Mouse (Mus musculus): Measurements from ENCODE around the gene Vps13a. TPM values are rescaled to one million over a fixed set of nuclear protein-coding genes. Genes with fewer than 3 reads are reported as not detected.
"Not testable (repeated sequence)": the region's sequence is repeated elsewhere in the genome, so short reads cannot be mapped to it uniquely, and the experiment has no call there.

Gene Vps13a
- polyA plus RNA-seq, 1 experiment from 2014 or later = 7.5 TPM

GRCm38 (mm10) chr19:16784879-16785278 lies 4.1 kb upstream of the Vps13a start:
- no peaks in the 10 kb centered on the region for H3K9me3 ChIP-seq
- peaks cover 22% of the 10 kb centered on the region for H3K27me3 ChIP-seq (ENCODE audit: insufficient read depth, poor library complexity, severe bottlenecking)
- peaks cover 7% of the 10 kb centered on the region; the same call in 1 of the 2 replicates for H3K4me1 ChIP-seq (replicated peaks)
- no peaks in the 10 kb centered on the region for H3K36me3 ChIP-seq
- DNase-seq (ENCODE audit: low spot score) = no peak
- no peak overlapping the region for H3K27ac ChIP-seq
- 27% methylated on average over 3 of the region's 3 CpGs for WGBS
- H3K4me3 ChIP-seq = no peak overlapping the region

DNA sequence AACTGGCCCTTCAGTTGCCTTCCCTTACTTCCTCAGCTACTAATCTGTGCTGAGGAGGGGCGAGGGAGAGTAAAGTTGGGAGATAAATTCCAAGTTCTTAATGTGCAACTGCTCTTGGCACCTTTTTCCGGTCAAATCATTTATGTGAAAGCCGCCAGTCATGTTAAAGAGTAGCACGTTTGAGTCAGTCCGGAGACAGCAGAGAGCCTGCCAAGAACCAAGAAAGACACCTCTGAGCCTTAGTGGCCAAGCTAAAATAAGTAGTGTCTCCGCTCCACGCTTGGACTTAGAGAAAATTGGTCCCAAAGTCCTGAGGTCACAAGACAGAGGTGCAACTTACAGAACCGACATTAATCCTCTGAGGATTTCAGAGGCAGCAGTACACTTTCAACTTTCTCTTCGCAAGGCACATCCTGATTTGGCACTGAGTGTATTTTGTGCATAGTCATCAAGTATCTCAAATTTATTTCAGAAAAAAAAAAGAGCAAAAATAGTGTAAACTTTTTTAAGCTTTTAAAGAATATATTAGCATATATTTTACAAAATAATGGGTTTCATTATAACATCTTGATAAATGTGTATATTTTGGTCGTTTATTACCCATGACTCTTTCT lies 780 bp upstream of the Vps13a start:
- 17% methylated on average over 10 of the region's 10 CpGs for WGBS
- Histone ChIP-seq H3K36me3 (no peaks in the 10 kb centered on the region), H3K4me3 (peak overlapping the region; percentile 82), H3K9me3 (no peaks in the 10 kb centered on the region), H3K27me3 (ENCODE audit: insufficient read depth, poor library complexity, severe bottlenecking) (peaks cover 30% of the 10 kb centered on the region), H3K27ac (peak overlapping the region; percentile 67), H3K4me1 (replicated peaks) (peaks cover 13% of the 10 kb centered on the region; the same call in 1 of the 2 replicates)
- no peak for DNase-seq (ENCODE audit: low spot score)

DNA sequence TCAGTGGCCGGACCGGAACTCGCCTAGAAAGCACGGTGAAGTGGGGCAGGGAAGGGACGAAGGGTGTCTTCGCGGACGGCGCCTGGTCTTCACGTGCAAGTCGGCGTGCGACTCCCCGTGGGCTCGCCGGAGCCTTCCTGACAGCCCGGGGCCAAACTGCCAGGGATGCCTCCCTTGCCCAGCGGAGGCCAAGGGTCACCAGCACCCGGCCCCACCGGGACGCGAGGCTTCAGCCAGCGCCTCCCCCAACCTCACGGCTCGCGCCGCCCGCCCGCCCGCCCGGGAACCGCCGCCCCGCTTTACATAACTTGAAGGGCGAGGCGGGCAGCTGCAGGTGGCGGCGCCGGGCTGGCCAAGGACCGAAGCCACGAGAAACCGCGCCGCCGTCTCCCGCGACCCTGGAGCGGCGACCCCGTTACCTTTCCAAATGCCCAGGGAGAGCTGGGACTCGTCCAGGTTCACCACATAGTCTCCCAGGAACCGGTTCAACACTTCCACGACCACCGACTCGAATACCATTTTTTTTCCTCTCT lies 416 bp downstream of the Vps13a start:
- Histone ChIP-seq H3K27me3 (ENCODE audit: insufficient read depth, poor library complexity, severe bottlenecking) (peaks cover 30% of the 10 kb centered on the region), H3K4me1 (replicated peaks) (peaks cover 13% of the 10 kb centered on the region; the same call in 1 of the 2 replicates), H3K9me3 (no peaks in the 10 kb centered on the region), H3K27ac (peak overlapping the region; percentile 80), H3K4me3 (peak overlapping the region; percentile 82), H3K36me3 (no peaks in the 10 kb centered on the region)
- DNase-seq (ENCODE audit: low spot score) = no peak
- under 1% methylated on average over 55 of the region's 55 CpGs for WGBS

DNA sequence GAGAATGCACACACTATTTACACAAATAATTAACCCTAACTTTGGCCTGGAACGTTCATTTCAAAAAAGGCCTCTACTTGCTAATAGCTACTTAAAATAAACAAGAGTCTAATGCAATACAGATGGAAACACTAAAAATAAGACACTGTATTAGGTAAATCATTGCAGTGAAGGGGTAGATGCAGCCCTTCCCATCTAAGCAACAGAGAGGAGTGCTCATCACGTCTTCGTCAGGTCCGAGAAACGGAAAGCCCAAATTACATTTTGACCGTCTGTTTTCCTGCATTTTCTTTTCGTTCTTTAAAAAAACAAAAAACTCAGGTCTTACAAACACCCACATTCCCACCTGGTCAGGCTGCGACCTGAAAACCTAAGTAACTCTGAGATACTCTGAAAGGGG lies 947 bp downstream of the Vps13a start:
- Histone ChIP-seq H3K27me3 (ENCODE audit: insufficient read depth, poor library complexity, severe bottlenecking) (peaks cover 30% of the 10 kb centered on the region), H3K9me3 (no peaks in the 10 kb centered on the region), H3K4me1 (replicated peaks) (peaks cover 13% of the 10 kb centered on the region; the same call in 1 of the 2 replicates), H3K4me3 (peak overlapping the region; percentile 82), H3K36me3 (no peaks in the 10 kb centered on the region), H3K27ac (no peak overlapping the region; the same call in 1 of the 2 replicates)
- WGBS = 21% methylated on average over 8 of the region's 8 CpGs
- no peak for DNase-seq (ENCODE audit: low spot score)

DNA sequence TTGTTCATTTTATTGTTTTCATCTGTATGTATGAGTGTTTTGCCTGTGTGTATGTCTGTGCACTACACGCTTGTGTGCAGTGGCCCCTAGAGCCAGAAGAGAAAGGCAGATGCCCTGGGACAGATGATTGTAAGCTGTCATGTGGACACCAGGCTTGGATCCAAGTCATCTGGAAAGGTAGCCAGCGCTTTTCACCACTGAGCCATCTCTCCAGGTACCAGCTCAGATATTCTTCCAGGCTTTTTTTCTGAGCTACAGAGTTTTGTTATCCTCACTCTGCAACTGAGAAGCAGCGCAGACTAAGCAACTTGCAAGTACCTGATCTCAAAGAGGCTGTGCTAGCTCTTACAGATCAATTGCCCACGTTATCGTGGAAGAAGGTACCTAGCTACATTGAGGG lies 1.5 kb downstream of the Vps13a start:
- 77% methylated on average over 5 of the region's 5 CpGs for whole genome bisulfite sequencing
- H3K9me3 ChIP-seq = no peaks in the 10 kb centered on the region
- H3K4me3 ChIP-seq = no peak overlapping the region
- H3K4me1 ChIP-seq (replicated peaks) = peaks cover 13% of the 10 kb centered on the region; the same call in 1 of the 2 replicates
- DNase-seq (ENCODE audit: low spot score) = no peak
- H3K36me3 ChIP-seq = no peaks in the 10 kb centered on the region
- peaks cover 28% of the 10 kb centered on the region for H3K27me3 ChIP-seq (ENCODE audit: insufficient read depth, poor library complexity, severe bottlenecking)
- H3K27ac ChIP-seq = no peak overlapping the region

GRCm38 (mm10) chr19:16778578-16778977 lies 2.2 kb downstream of the Vps13a start:
- Histone ChIP-seq H3K27ac (no peak overlapping the region), H3K27me3 (ENCODE audit: insufficient read depth, poor library complexity, severe bottlenecking) (peaks cover 26% of the 10 kb centered on the region), H3K4me3 (no peak overlapping the region), H3K36me3 (no peaks in the 10 kb centered on the region), H3K9me3 (no peaks in the 10 kb centered on the region), H3K4me1 (replicated peaks) (peaks cover 13% of the 10 kb centered on the region; the same call in 1 of the 2 replicates)
- no peak for DNase-seq (ENCODE audit: low spot score)
- WGBS = 83% methylated on average over 6 of the region's 6 CpGs

- Histone ChIP-seq H3K4me1 (replicated peaks) (peaks cover 13% of the 10 kb centered on the region; the same call in 1 of the 2 replicates), H3K9me3 (no peaks in the 10 kb centered on the region), H3K27me3 (ENCODE audit: insufficient read depth, poor library complexity, severe bottlenecking) (peaks cover 24% of the 10 kb centered on the region), H3K36me3 (no peaks in the 10 kb centered on the region), H3K27ac (no peak overlapping the region), H3K4me3 (no peak overlapping the region)
- no peak for DNase-seq (ENCODE audit: low spot score)
- WGBS = 83% methylated on average over 3 of the region's 3 CpGs
These were observed 2.8 kb downstream of the Vps13a start for GRCm38 (mm10) chr19:16777901-16778300.

- not testable (repeated sequence) for H3K36me3 ChIP-seq; DNase-seq (ENCODE audit: low spot score); H3K4me3 ChIP-seq; H3K9me3 ChIP-seq; H3K27ac ChIP-seq
- Histone ChIP-seq H3K4me1 (replicated peaks) (peaks cover 13% of the 10 kb centered on the region; the same call in 1 of the 2 replicates), H3K27me3 (ENCODE audit: insufficient read depth, poor library complexity, severe bottlenecking) (peaks cover 19% of the 10 kb centered on the region)
These were observed 3.3 kb downstream of the Vps13a start for GRCm38 (mm10) chr19:16777391-16777790.

GRCm38 (mm10) chr19:16773237-16774016 lies 7.3 kb downstream of the Vps13a start:
- Histone ChIP-seq H3K4me3 (no peak overlapping the region), H3K36me3 (no peaks in the 10 kb centered on the region), H3K27ac (no peak overlapping the region), H3K4me1 (replicated peaks) (no peaks in the 10 kb centered on the region), H3K9me3 (no peaks in the 10 kb centered on the region), H3K27me3 (ENCODE audit: insufficient read depth, poor library complexity, severe bottlenecking) (no peaks in the 10 kb centered on the region)
- 74% methylated on average over 11 of the region's 11 CpGs for WGBS
- no peak for DNase-seq (ENCODE audit: low spot score)

GRCm38 (mm10) chr19:16767407-16767806 lies 13.3 kb downstream of the Vps13a start:
- Histone ChIP-seq H3K4me3 (no peak overlapping the region), H3K36me3 (no peaks in the 10 kb centered on the region), H3K27me3 (ENCODE audit: insufficient read depth, poor library complexity, severe bottlenecking) (no peaks in the 10 kb centered on the region), H3K9me3 (no peaks in the 10 kb centered on the region), H3K27ac (no peak overlapping the region), H3K4me1 (replicated peaks) (no peaks in the 10 kb centered on the region)
- no peak for DNase-seq (ENCODE audit: low spot score)
- WGBS = 85% methylated on average over 2 of the region's 2 CpGs

GRCm38 (mm10) chr19:16757439-16757838 lies 23.3 kb downstream of the Vps13a start:
- not testable (repeated sequence) for DNase-seq (ENCODE audit: low spot score); H3K36me3 ChIP-seq; H3K27me3 ChIP-seq (ENCODE audit: insufficient read depth, poor library complexity, severe bottlenecking); H3K4me3 ChIP-seq; H3K27ac ChIP-seq; H3K4me1 ChIP-seq (replicated peaks); H3K9me3 ChIP-seq
- 91% methylated on average over 9 of the region's 9 CpGs for WGBS

DNA sequence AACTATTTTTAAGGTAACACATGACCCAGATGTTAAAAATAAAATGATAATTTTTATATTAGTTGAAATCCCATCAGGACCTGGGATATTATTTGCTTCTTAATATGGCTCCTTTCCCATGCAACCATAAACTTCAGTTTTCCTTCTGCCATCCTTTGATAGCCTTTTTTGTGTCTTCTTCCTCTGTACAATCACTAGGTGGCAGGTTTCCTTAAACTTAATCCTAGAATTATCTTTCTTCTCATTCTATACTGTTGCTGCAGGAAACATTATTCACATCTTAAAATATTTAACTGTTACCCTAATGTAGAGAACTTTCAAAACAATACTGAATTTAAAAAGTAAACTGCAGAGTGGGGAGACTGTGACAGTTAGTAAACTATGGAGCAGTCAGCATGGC lies 24.9 kb downstream of the Vps13a start:
- Histone ChIP-seq H3K27me3 (ENCODE audit: insufficient read depth, poor library complexity, severe bottlenecking) (no peaks in the 10 kb centered on the region), H3K27ac (no peak overlapping the region), H3K4me1 (replicated peaks) (no peaks in the 10 kb centered on the region), H3K36me3 (0 out of 2 replicates have a peak, but pooled peaks cover 3% of the 10 kb centered on the region), H3K4me3 (no peak overlapping the region), H3K9me3 (no peaks in the 10 kb centered on the region)
- DNase-seq (ENCODE audit: low spot score) = no peak

DNA sequence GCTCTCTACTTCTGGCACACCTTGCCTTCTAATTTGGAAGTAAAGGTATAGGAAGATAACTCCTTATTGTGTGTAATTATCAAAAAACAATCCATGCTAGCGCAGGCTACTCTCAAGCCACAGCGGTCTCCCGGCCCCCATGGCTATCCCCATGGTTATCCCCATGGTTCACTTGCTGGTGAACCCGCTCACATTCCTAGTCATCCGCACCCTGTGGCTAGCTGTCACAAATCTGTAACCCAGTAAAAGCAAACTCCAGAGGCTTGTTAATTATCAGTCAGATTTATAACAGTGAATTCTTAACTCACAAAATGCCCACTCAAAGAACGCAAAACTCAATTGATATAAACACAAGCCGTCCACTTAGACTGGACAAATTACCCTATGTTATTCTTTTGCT lies 25.5 kb downstream of the Vps13a start:
- DNase-seq (ENCODE audit: low spot score) = no peak
- 94% methylated on average over 7 of the region's 7 CpGs for WGBS
- Histone ChIP-seq H3K9me3 (no peaks in the 10 kb centered on the region), H3K27ac (no peak overlapping the region), H3K4me1 (replicated peaks) (no peaks in the 10 kb centered on the region), H3K4me3 (no peak overlapping the region), H3K36me3 (0 out of 2 replicates have a peak, but pooled peaks cover 3% of the 10 kb centered on the region), H3K27me3 (ENCODE audit: insufficient read depth, poor library complexity, severe bottlenecking) (no peaks in the 10 kb centered on the region)
